Mouse (Mus musculus) layer of hippocampus, adult 8-10 months (tissue): ENCODE results near the gene Arhgap6. TPM values are rescaled to one million over a fixed set of nuclear protein-coding genes. Genes with fewer than 3 reads are reported as not detected.
A peak's percentile ranks its signal among the peaks of the same experiment; 100 is the strongest.

Experiments
- DNase-seq, 2 experiments: peaks; one replicate each; pipeline ENCODE4 v3.0.0; 2022; ENCODE audit warnings: low spot score in 2 of 2
- total RNA-seq, 4 experiments: library from RNA; stranded (reverse); gene quantifications; 2 replicates each; pipeline ENCODE4 v1.2.4; 2022

The Arhgap6 gene
- total RNA-seq, 4 experiments from 2014 or later, result 4.0 to 4.9 (median 4.2) TPM

GRCm38 (mm10) chrX:169112662-169113061, 317.8 kb downstream of the Arhgap6 start:
- DNase-seq, result no peak

DNA sequence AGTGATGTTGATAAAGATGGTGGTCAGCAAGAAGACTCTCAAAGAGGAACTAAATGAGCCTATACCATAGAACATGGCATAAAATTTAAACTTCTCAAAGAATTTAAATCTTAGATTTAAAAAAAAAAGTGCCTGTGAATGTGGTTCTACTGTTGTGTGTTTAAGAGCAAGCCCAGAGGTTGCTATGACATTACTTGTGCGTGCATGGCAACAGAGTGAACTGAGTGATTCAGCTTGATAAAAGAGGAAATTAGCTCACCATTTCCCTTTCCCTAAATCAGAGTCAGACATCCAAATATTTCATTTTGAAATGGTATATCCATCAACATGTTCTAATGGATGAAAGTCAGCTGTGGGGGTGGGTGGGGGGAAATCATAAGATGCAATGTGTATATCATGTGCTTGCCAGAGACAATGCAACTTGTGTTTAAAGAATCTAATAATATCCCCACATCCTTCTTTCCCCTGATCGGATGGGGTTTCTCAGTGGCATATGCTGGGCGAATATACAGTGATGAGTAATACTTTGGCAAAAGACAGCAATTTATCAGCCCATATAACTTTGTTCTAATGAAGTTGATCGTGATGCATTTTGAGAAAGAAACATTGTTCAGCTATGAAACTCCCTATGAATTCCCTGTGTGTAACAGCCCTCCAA, 328.3 kb downstream of the Arhgap6 start:
- DNase-seq, result no peak

- no peak for DNase-seq
These were observed 328.9 kb downstream of the Arhgap6 start for GRCm38 (mm10) chrX:169123773-169124151.

- no peak for DNase-seq
These were observed 344.9 kb downstream of the Arhgap6 start for GRCm38 (mm10) chrX:169139758-169140157.

- no peak for DNase-seq
These were observed 345.6 kb downstream of the Arhgap6 start for GRCm38 (mm10) chrX:169140467-169140866.

- no peak for DNase-seq
These were observed 358.9 kb downstream of the Arhgap6 start for GRCm38 (mm10) chrX:169153805-169154204.

GRCm38 (mm10) chrX:169158385-169158784, 363.5 kb downstream of the Arhgap6 start:
- no peak for DNase-seq

DNA sequence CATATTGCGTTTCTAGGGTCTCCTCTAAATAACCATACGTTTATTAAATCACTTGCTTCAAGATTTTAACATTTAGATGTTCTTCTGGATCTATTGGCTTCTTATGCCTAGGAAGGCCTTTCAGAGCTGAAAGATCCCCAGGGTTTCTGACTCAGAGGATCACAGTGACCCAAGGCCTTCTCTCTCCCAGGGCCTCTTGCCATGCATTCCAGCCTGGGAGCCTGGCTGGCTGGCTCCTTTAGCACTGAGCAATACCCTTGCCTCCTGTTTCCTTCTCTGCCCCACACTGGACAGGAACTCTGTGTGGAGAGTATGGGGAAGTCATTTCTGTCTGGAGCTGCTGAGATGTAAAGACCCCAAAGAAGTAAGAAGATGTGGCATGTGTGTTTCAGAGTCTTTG, 376.1 kb downstream of the Arhgap6 start:
- no peak for DNase-seq

DNA sequence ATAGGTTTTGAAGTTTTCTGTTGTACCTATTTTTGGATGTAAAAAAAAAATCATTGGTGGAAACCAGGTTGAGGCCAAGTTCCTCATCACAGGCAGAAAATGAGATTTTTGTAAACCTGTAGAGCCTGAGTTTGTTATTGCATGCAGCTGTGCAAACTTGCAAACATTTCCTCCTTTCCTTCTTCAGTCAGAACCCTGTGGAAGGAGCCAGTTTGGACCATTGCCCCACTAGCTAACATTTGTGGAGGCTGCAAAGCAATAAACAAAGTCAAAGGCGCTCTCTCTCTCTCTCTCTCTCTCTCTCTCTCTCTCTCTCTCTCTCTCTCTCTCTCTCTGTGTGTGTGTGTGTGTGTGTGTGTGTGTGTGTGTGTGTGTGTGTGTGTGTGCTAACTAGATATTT, 378.9 kb downstream of the Arhgap6 start:
- no peak for DNase-seq

DNA sequence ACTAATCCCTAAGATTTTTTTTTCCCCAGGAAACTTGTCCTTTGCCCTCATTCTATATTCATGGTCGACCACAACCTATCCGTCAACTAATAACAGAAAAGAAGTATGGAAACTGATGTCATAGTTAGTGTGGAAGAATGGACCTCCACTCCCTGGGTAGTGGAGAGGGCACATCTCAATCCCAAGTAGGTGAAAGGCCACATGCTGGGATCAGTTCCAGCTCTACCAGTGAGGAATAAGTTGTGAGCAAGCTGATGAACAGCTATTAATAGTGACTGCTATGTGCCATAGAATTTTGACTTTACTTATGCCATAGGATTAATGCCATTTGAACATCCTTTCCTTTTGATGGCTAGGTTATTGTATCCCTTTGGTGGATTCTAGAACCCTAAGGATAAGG, 383.7 kb downstream of the Arhgap6 start:
- no peak for DNase-seq

DNA sequence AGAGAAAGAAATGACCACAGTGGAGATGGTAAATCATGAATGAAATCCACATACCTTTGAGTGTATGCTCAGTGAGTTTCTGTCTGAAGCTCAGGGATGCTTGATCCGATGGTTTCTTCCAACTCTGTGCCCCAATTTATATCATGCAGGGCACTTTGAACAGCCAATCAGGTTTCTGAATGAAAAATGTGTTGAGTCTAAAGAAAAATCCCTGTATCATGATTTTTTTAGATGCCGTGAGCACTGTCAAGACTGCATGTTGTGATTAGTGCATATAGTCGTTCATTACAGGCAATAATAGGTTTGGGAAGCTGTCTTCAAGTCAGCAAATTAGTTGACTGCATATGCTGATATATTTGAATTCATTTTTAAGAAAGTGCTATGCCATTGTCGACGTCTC, 392.2 kb downstream of the Arhgap6 start, which contains the start of gene Amelx:
Gene Amelx, minus strand, starts transcription at position 101 of the 400 bp plus-strand sequence.
- no peak for DNase-seq

DNA sequence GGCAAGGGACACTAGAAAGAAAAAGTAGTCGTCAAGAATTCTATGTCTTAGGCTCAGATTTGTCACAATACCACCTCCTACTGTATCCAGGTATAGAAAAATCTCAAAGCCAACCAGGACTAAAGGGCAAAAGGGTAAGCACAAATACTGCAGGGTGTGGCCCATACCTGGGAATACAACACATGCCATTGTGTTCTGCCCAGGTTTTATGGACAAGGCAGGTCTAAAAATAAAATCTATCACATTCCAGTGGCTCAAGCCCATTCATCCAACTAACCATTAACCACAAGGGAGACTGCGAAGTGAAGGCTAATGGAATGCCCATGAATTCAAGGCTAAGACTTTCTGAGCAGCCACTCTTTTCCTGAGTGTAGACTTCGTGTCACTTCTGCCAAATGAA, 415.1 kb downstream of the Arhgap6 start:
- DNase-seq, result no peak

DNA sequence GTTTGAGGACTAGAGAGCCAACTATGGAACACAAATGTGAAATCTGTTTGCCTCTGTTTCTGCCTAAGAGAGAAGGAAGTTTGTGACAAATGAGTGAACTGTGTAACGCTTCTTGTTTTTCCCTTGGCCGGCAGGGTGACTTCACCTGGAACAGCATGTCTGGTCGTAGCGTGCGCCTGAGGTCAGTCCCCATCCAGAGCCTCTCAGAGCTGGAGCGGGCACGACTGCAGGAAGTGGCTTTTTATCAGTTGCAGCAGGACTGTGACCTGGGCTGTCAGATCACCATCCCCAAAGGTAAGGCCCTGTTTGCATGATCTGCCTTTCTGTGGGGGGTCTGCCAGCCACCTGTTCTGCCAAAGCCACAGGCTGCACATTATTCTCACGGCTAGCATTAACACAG, 425.2 kb downstream of the Arhgap6 start:
- DNase-seq, result no peak

DNA sequence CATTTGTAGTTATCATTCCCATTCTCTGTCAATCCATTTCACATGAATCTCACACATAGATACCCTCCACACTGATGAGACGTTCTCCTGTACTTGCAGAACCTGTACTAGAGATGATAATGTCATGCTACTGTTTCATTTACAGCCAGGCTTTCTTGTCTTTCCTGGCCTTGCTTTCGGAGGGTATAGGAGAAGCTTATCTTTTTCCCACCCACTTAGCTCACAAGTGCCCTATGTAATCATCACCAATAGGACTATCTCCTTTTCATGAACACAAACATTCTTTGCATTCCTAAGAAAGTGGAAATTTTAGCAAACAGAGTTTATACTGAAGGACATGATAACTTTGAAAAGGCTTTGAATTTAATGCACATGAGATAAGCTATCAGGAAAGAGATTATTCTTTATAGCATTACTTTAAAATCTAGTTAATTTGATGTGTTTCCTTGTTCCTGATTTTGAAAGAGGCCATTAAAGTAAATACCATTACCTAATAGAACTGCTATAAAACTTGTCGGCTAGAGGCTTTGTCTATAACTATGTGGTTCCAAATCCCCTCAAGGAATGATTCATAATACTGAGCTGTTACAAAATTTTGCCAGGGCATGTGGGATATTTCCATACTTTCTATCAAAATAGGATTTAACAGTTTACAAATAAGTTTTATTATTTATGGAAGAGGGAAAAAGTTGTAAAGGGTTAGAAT, 427.6 kb downstream of the Arhgap6 start:
- DNase-seq, result no peak

DNA sequence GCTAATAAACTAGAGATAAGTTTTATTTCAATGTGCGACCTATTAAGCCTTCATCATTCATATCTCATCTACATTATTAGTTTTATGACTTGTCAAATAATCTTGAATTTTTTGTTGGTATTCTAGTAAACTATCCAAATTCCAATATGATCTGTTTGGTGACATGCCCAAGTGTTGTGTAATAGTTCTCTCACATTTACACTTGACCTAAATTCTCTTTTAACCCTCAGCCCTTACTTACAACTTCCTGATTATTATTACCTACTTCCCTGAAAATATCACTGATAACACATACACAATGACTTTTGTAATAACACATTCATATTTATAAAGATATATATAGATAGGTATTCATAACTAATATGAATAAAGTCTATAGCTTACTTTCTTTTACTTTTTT, 461.0 kb downstream of the Arhgap6 start:
- DNase-seq, result no peak

DNA sequence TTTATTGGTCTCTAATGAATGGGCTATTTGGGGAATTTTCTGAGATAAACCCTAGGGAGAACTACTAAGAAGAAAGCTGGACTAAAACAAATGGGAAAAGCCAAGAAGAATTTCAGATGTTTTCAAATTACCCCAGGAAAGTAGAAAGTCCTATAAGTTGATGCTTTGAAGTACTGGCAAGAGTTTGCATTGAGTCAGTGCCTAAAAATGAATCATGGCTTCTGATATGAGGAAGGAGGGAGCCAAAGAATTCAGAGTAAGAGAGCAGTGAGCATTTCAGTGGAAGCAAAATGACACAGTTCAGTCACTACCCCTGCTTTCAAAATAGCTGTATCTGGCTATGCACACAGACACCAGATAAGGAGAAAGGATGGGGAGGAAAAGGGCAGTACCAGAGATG, 461.8 kb downstream of the Arhgap6 start:
- no peak for DNase-seq

DNA sequence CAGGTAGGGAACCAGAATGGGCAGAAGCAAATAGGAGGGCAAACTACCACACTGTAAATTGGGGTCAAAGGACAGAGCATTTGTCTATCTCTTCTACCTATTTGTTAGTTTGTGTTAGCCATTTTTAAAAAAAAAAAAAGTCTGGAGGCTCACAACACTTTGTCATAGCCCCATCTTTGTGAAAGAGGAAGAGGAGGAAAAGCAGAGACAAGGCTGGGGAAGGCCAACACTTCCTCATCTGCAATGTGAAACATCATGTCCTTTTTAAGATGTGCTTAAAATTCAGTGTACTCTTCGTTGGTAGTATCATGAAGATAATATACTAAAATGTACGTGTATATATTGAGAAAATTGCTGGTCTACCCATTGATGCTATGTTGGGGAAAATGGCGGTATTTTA, 466.1 kb downstream of the Arhgap6 start:
- no peak for DNase-seq

GRCm38 (mm10) chrX:169262212-169262611, 467.3 kb downstream of the Arhgap6 start:
- no peak for DNase-seq

DNA sequence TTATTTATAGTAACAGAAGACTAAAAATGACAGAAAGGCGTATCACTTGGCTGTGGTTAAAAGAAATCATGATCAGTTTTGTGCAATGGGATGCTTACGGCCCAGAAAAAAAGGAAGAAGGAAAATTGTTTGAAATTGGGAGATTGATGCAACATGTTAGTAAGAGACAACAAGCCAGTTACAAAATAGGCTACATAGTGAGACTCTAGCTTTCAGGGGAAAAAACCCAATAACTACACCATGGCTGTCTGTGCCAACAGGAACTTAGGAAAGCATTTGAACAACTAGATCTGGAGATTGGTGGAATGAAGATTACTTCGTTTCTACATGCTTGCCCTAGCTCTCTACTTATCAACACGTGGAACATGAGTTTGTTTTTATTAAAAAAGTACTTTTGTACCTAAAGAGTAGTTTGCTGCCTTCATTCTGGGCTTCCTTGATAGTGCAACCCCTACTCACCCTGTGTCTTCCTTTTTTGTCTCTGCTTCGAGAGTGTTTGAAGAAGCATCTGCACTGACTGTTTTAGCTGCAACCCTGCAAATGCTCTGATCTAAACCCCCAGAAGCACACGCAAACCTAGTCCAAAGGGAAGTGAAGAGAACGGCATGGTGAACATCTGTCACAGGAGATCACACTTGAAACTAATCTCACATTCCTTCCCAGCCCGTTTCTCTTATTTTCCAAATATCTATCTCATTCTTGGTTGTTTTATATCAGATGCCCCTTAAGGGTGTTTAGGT, 468.7 kb downstream of the Arhgap6 start:
- DNase-seq, result no peak

- DNase-seq, result no peak
These were observed 504.7 kb downstream of the Arhgap6 start for GRCm38 (mm10) chrX:169299579-169299978.

DNA sequence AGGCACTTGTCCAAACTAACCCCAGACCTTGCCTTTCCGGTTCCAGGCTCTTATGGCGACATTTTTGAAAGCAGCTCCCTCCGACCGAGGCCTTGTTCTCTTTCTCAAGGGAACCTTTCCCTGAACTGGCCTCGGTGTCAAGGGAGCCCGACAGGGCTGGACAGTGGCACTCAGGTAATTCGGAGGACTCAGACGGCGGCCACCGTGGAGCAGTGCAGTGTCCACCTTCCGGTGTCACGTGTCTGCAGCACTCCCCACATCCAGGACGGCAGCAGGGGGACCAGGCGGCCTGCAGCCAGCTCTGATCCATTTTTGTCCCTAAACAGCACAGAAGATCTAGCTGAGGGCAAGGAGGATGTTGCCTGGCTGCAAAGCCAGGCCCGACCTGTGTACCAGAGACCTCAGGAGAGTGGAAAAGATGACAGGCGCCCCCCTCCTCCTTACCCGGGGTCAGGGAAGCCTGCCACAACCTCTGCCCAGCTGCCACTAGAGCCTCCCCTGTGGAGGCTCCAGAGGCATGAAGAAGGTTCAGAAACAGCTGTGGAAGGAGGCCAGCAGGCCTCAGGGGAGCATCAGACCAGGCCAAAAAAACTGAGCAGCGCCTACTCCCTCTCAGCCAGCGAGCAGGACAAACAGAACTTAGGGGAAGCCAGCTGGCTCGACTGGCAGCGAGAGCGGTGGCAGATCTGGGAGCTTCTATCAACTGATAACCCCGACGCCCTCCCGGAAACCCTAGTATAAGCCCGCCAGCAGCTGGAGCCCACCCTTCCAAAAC, 507.6 kb downstream of the Arhgap6 start:
- no peak for DNase-seq

DNA sequence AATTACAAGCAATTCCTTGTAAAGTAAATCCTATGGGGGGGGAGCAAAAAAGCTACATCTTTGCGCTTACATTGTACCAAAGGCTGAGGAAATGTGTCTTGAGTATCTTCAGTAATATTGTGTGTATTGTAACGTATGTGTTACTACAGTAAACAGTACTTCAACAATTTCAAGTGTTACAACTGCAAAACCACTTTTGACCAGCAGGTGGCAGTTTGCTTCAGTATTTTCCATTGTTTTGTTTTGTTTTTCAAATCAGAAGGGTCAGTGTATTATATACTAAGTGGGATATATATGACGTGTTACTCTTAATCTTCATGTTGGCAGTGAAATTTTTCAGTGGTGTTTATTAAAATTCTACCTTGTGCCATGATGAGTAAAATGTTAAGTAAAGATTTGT, 509.0 kb downstream of the Arhgap6 start:
- DNase-seq, result peak in 1 of 2 experiments; percentile 24
